Mouse (Mus musculus): ENCODE results near the gene Itga2. TPM values are rescaled to one million over a fixed set of nuclear protein-coding genes. Genes with fewer than 3 reads are reported as not detected.

The Itga2 gene
- polyA plus RNA-seq, 1 experiment = 0.47 TPM

GRCm38 (mm10) chr13:114885171-114885570, 46.7 kb downstream of the Itga2 start:
- Histone ChIP-seq H3K36me3 (ENCODE audit: control insufficient read depth, insufficient read depth, low read length) (no peaks in the 10 kb centered on the region), H3K4me3 (ENCODE audit: control insufficient read depth, low read depth, low read length) (peak overlapping the region; percentile 14), H3K4me1 (ENCODE audit: control insufficient read depth, insufficient read depth, low read length) (peaks cover 3% of the 10 kb centered on the region; the same call in 1 of the 2 replicates), H3K27me3 (ENCODE audit: control insufficient read depth, insufficient read depth, low read length) (no peaks in the 10 kb centered on the region), H3K27ac (ENCODE audit: control insufficient read depth, insufficient read depth, low read depth, low read length) (no peak overlapping the region)
- TF ChIP-seq CTCF (IDR thresholded peaks at IDR 0.05; ENCODE audit: control insufficient read depth, insufficient read depth, insufficient replicate concordance, low read depth, low read length) = no peak
- TF ChIP-seq POLR2A (IDR thresholded peaks at IDR 0.05; ENCODE audit: control insufficient read depth, low read depth, low read length) = no peak

GRCm38 (mm10) chr13:114878667-114879066, 53.2 kb downstream of the Itga2 start:
- H3K27me3 ChIP-seq (ENCODE audit: control insufficient read depth, insufficient read depth, low read length) = no peaks in the 10 kb centered on the region
- no peak overlapping the region for H3K27ac ChIP-seq (ENCODE audit: control insufficient read depth, insufficient read depth, low read depth, low read length)
- H3K4me3 ChIP-seq (ENCODE audit: control insufficient read depth, low read depth, low read length) = no peak overlapping the region
- H3K36me3 ChIP-seq (ENCODE audit: control insufficient read depth, insufficient read depth, low read length) = no peaks in the 10 kb centered on the region
- no peak for TF ChIP-seq POLR2A (IDR thresholded peaks at IDR 0.05; ENCODE audit: control insufficient read depth, low read depth, low read length)
- TF ChIP-seq CTCF (IDR thresholded peaks at IDR 0.05; ENCODE audit: control insufficient read depth, insufficient read depth, insufficient replicate concordance, low read depth, low read length) = no peak
- no peaks in the 10 kb centered on the region for H3K4me1 ChIP-seq (ENCODE audit: control insufficient read depth, insufficient read depth, low read length)

GRCm38 (mm10) chr13:114876005-114876520, 55.8 kb downstream of the Itga2 start:
- Histone ChIP-seq H3K36me3 (ENCODE audit: control insufficient read depth, insufficient read depth, low read length) (no peaks in the 10 kb centered on the region), H3K4me3 (ENCODE audit: control insufficient read depth, low read depth, low read length) (no peak overlapping the region), H3K27me3 (ENCODE audit: control insufficient read depth, insufficient read depth, low read length) (no peaks in the 10 kb centered on the region), H3K27ac (ENCODE audit: control insufficient read depth, insufficient read depth, low read depth, low read length) (no peak overlapping the region), H3K4me1 (ENCODE audit: control insufficient read depth, insufficient read depth, low read length) (no peaks in the 10 kb centered on the region)
- TF ChIP-seq CTCF (IDR thresholded peaks at IDR 0.05; ENCODE audit: control insufficient read depth, insufficient read depth, insufficient replicate concordance, low read depth, low read length) = no peak
- no peak for TF ChIP-seq POLR2A (IDR thresholded peaks at IDR 0.05; ENCODE audit: control insufficient read depth, low read depth, low read length)

- Histone ChIP-seq H3K36me3 (ENCODE audit: control insufficient read depth, insufficient read depth, low read length) (no peaks in the 10 kb centered on the region), H3K4me1 (ENCODE audit: control insufficient read depth, insufficient read depth, low read length) (no peaks in the 10 kb centered on the region), H3K4me3 (ENCODE audit: control insufficient read depth, low read depth, low read length) (no peak overlapping the region), H3K27me3 (ENCODE audit: control insufficient read depth, insufficient read depth, low read length) (no peaks in the 10 kb centered on the region), H3K27ac (ENCODE audit: control insufficient read depth, insufficient read depth, low read depth, low read length) (no peak overlapping the region)
- TF ChIP-seq CTCF (IDR thresholded peaks at IDR 0.05; ENCODE audit: control insufficient read depth, insufficient read depth, insufficient replicate concordance, low read depth, low read length) (no peak), POLR2A (IDR thresholded peaks at IDR 0.05; ENCODE audit: control insufficient read depth, low read depth, low read length) (no peak)
Observed at GRCm38 (mm10) chr13:114874738-114875137, 57.2 kb downstream of the Itga2 start.

GRCm38 (mm10) chr13:114857525-114857924, 74.4 kb downstream of the Itga2 start:
- TF ChIP-seq POLR2A (IDR thresholded peaks at IDR 0.05; ENCODE audit: control insufficient read depth, low read depth, low read length) = no peak
- TF ChIP-seq CTCF (IDR thresholded peaks at IDR 0.05; ENCODE audit: control insufficient read depth, insufficient read depth, insufficient replicate concordance, low read depth, low read length) = no peak
- H3K36me3 ChIP-seq (ENCODE audit: control insufficient read depth, insufficient read depth, low read length) = no peaks in the 10 kb centered on the region
- no peak overlapping the region for H3K4me3 ChIP-seq (ENCODE audit: control insufficient read depth, low read depth, low read length)
- H3K27ac ChIP-seq (ENCODE audit: control insufficient read depth, insufficient read depth, low read depth, low read length) = no peak overlapping the region
- no peaks in the 10 kb centered on the region for H3K27me3 ChIP-seq (ENCODE audit: control insufficient read depth, insufficient read depth, low read length)
- H3K4me1 ChIP-seq (ENCODE audit: control insufficient read depth, insufficient read depth, low read length) = no peaks in the 10 kb centered on the region

GRCm38 (mm10) chr13:114856269-114856627, 75.7 kb downstream of the Itga2 start:
- no peak overlapping the region for H3K4me3 ChIP-seq (ENCODE audit: control insufficient read depth, low read depth, low read length)
- TF ChIP-seq POLR2A (IDR thresholded peaks at IDR 0.05; ENCODE audit: control insufficient read depth, low read depth, low read length) (no peak), CTCF (IDR thresholded peaks at IDR 0.05; ENCODE audit: control insufficient read depth, insufficient read depth, insufficient replicate concordance, low read depth, low read length) (no peak)
- no peaks in the 10 kb centered on the region for H3K4me1 ChIP-seq (ENCODE audit: control insufficient read depth, insufficient read depth, low read length)
- no peaks in the 10 kb centered on the region for H3K27me3 ChIP-seq (ENCODE audit: control insufficient read depth, insufficient read depth, low read length)
- no peaks in the 10 kb centered on the region for H3K36me3 ChIP-seq (ENCODE audit: control insufficient read depth, insufficient read depth, low read length)
- no peak overlapping the region for H3K27ac ChIP-seq (ENCODE audit: control insufficient read depth, insufficient read depth, low read depth, low read length)

- no peak overlapping the region for H3K27ac ChIP-seq (ENCODE audit: control insufficient read depth, insufficient read depth, low read depth, low read length)
- TF ChIP-seq POLR2A (IDR thresholded peaks at IDR 0.05; ENCODE audit: control insufficient read depth, low read depth, low read length) = no peak
- TF ChIP-seq CTCF (IDR thresholded peaks at IDR 0.05; ENCODE audit: control insufficient read depth, insufficient read depth, insufficient replicate concordance, low read depth, low read length) = no peak
- no peaks in the 10 kb centered on the region for H3K36me3 ChIP-seq (ENCODE audit: control insufficient read depth, insufficient read depth, low read length)
- no peaks in the 10 kb centered on the region for H3K4me1 ChIP-seq (ENCODE audit: control insufficient read depth, insufficient read depth, low read length)
- H3K27me3 ChIP-seq (ENCODE audit: control insufficient read depth, insufficient read depth, low read length) = no peaks in the 10 kb centered on the region
- no peak overlapping the region for H3K4me3 ChIP-seq (ENCODE audit: control insufficient read depth, low read depth, low read length)
Observed at GRCm38 (mm10) chr13:114855573-114856268, 76.2 kb downstream of the Itga2 start.
